Mouse (Mus musculus): ENCODE measurements around the gene Gm21028. TPM values are rescaled to one million over a fixed set of nuclear protein-coding genes. Genes with fewer than 3 reads are reported as not detected.

Gm21028 gene
- not detected for total RNA-seq (2023)

GRCm38 (mm10) chr7:42578488-42578887, at the start of gene Gm21028:
Gm21028 (minus strand) TSS chr7:42578588.

GRCm38 (mm10) chr7:42592413-42592812, 14.0 kb upstream of the Gm21028 start, which contains the start of gene Zfp977:
Zfp977 (minus strand) TSS chr7:42592547.

Other genes with a start within 250 kb of the Gm21028 start
- gene 4933421I07Rik, start 130.5 kb downstream of the Gm21028 start, total RNA-seq (2023) = not detected
- gene Zfp141, start 72.8 kb downstream of the Gm21028 start, total RNA-seq (2023) = 10 to 100 TPM; 23.0 to 26.9 TPM
- gene Zfp977, start 14.0 kb upstream of the Gm21028 start, total RNA-seq (2023) = not detected
- under 1 TPM; 0.73 to 0.79 TPM for gene Zfp976, start 64.0 kb upstream of the Gm21028 start, total RNA-seq (2023)
- 1 to 10 TPM; 1.1 to 1.6 TPM for gene Zfp975, start 114.2 kb upstream of the Gm21028 start, total RNA-seq (2023)
- not detected for gene Gm17067, start 148.4 kb upstream of the Gm21028 start, total RNA-seq (2023)
- not detected for gene Vmn2r62, start 214.9 kb upstream of the Gm21028 start, total RNA-seq (2023)

Data from neutrophil, adult 83 days (primary cell).